Mouse (Mus musculus): Measurements from ENCODE around the gene Dsp.

The Dsp gene

DNA sequence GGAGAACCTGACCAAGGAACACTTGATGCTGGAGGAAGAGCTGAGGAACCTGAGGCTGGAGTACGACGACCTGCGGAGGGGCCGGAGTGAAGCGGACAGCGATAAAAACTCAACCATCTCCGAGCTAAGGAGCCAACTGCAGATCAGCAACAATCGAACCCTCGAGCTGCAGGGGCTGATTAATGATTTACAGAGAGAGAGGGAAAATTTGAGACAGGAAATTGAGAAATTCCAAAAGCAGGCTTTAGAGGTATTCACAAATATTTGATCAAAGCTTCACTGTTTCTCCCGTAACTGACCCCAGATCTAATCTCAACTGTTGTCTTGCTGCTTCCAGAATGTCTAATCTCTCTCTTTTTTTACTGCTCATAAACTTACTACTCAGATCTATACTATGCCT lies 42.3 kb downstream of the Dsp start:
- no peak for DNase-seq (ENCODE audit: low read depth, low spot score)

GRCm38 (mm10) chr13:38201413-38201812 lies 50.3 kb downstream of the Dsp start:
- no peak for DNase-seq (ENCODE audit: low read depth, low spot score)

- DNase-seq (ENCODE audit: low read depth, low spot score): no peak
Measured at GRCm38 (mm10) chr13:38204171-38204570, 53.1 kb downstream of the Dsp start.

DNA sequence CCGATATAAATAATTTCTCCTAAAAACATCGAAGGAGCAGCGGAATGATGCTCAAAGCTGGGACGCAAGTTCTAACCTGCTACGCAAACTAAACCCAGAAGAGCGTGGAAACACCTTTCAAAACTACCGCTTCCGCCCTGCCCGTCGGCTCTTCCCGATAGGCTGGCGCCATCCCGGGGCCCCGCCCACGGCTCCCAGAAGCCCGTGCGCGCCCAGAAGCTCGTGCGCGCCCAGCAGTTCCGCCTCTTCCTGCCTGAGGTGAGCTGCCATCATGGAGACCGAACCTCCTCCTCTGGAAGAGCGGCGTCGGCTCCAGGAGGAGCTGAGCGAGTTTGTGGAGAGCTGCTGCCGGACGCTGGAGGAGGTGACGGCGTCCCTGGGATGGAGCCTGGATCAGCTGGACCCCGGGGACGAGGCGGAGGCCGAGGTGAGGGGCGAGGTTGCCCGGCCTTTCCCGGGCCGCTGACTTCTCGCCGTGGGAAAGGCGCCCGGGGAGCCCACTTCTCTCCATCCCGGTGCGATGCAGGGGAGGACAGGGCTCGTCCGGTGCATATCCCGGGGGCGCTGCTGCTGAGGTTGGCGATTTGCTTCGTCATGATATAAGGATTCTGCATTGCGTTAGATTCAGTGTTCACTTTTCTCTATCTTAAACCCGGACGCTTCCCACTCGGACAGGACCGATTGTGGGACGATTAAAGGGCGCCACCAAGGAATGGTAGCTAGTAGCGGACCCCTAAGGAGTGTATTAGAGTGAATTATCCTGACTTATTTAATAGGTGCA lies 53.8 kb downstream of the Dsp start, which contains the start of gene Snrnp48:
Gene Snrnp48, plus strand, starts transcription at position 237 of the 781 bp plus-strand sequence.
- DNase-seq (ENCODE audit: low read depth, low spot score): peak; percentile 78

DNA sequence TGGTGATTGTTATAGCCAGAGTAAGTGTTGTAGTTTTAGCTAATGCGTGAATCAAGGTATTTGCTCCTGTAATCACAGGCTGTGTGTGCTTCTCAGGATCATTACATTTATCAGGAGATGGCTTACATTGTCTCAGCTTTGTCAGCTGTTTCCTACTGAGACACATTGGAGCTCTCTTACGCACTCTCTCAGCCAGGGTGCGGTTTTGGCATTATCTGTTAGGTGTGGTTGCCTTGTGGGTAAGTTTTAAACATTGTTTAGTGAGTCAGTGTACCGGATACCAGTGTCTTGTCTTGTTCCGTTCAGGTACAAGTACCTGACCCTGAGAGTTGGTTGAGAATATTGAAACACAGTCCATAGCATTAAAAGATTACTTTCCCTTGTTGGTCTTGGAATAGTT lies 60.0 kb downstream of the Dsp start:
- no peak for DNase-seq (ENCODE audit: low read depth, low spot score)

DNA sequence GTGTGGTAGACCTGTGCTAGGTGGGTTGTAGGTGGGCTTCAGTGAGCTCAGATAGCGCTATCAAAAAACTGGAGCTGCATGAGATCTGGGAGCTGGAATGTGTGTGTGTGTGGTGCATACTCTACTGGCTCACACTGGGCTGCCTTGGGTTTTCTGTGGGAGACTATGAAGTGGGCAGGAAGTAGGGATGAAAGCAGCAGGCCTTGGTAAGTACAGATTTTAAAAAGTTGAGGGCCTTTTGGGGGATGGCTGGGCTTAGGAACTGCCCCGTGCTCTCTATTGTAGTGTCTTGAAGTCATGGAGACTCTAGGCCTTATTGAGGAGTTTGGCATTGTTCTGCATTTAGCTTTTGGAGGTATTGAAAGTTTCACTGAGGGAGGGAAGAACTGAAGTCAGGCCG lies 67.6 kb downstream of the Dsp start:
- no peak for DNase-seq (ENCODE audit: low read depth, low spot score)

GRCm38 (mm10) chr13:38220331-38220730 lies 69.2 kb downstream of the Dsp start:
- no peak for DNase-seq (ENCODE audit: low read depth, low spot score)

DNA sequence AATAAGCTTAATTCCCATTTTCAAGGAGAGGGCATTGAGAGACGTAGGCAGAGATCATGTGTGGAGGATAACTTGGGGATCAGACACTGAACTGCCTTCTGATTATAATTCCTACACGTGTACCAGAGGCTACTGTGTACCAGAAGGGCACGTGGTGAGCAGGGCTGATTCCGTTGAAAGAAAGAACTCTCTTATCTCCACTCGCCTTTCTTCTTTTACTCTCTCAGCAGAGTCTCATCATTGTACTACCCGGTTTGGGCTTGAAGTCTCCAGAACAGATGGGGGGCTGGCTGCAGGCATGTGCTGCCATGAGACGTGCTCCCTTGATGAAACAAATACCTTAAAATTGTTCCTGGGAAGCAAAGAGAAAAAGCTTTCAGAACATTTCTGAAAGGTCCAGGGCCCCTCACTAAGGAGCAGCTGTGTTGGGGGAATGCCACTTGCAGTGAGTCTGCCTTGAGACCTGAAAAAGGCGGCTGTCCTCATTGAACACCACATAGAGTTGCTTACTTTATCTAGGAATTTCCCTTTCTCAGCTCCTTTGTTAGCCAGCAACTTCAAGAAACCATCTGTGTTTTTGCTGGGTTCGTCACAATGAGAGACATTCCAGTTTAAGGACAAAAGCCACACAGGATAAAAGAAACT lies 79.2 kb downstream of the Dsp start:
- DNase-seq (ENCODE audit: low read depth, low spot score): no peak

DNA sequence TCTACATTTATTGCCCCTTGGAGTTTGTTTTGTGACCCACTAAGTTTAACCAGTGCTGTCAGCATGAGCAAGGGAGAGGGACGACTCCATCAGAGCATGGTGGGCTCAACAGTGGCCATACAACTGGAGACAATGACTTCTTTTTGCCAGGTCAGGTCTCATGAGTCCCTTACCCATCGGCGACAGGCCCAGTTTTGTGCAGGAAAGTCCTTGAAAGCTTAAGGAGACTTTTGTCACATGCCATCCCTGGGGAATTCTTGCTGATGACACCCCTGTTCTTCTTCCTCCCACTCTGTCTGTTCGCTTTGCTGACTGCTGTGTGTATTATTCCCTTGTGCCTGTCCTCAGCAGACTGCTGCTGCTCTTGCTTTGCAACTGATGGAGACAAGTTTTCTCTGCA lies 81.3 kb downstream of the Dsp start:
- no peak for DNase-seq (ENCODE audit: low read depth, low spot score)

DNA sequence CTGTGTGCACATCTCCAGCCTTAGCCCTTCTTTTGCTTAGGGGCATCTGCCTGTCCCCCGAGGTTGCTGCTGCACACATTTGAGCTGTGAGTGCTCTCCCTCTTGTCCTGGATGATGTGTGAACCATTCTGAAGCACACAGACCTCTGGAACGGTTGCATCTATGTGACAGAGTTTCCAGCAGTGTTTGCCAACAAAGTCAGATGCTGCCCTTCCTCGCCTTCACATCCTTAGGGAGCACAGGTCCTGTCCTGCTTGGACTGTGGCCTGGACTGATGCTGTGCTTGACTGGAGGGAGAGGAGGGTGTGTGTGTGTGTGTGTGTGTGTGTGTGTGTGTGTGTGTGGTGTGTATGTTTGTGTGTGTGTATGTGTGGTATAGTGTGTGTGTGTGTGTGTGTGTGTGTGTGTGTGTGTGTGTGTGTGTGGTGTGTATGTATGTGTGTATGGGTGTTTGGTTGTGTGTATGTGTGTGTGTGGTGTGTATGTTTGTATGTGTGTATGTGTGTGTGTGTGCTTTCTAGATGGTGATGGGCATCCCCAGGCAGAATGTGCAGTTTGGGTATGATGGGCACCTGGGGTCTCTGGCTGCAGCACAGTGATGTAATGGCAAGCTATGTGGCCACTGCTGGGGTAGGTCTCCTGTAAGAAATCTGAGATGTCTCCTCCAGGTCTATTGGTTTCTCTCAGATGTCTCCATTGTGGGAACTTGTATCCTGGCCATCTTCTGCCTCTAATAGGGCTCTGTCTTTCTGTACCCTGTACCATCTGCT lies 81.9 kb downstream of the Dsp start:
- DNase-seq (ENCODE audit: low read depth, low spot score): no peak

DNA sequence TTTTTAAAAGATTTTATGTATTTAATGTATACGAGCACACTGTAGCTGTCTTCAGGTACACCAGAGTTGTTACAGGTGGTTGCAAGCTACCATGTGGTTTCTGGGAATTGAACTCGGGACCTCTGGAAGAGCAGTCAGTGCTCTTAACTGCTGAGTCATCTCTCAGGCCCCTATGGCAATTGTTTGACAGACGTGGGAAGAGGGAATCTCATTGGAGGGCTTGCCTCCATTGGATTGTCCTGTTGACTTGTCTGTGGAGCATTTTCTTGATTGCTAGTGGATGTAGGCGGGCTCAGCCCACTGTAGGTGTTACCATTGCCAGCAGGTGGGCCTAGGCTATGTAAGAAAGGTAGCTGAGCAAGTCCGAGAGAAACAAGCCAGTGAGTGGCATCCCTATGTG lies 83.6 kb downstream of the Dsp start:
- no peak for DNase-seq (ENCODE audit: low read depth, low spot score)

- no peak for DNase-seq (ENCODE audit: low read depth, low spot score)
Measured at GRCm38 (mm10) chr13:38235370-38235769, 84.3 kb downstream of the Dsp start.

DNA sequence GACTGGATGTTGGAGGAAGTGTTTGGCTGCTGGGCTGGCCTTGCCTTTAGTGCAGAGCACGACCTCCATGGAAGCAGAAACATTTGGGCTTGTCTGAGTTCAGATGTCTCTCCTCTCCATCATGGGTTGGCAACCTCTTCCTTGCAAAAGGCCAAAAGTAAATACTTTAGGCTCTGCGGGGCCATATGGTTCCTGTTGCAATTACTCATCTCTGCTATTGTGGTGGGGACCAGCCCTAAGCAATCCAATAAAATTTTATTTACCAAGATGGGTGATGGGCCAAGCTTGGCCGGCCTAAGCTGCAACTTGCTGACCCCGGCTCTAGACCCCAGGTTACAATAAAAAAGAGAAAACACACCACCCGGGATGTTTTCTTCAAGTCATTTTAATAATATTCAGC lies 97.1 kb downstream of the Dsp start:
- DNase-seq (ENCODE audit: low read depth, low spot score): no peak
